Mouse (Mus musculus) adrenal gland, postnatal 36 days (tissue): ENCODE data around the gene Sfxn5. TPM values are rescaled to one million over a fixed set of nuclear protein-coding genes. Genes with fewer than 3 reads are reported as not detected.

ENCODE experiments used
- DNase-seq, 2 experiments: peaks; one replicate each; pipeline ENCODE4 v3.0.0; 2021; ENCODE audit warnings: mixed read lengths in 1 of 2
- total RNA-seq, 2 experiments: library from RNA; stranded (reverse); gene quantifications; 2 replicates each; pipeline ENCODE4 v1.2.3; 2021

The Sfxn5 gene
- total RNA-seq, 2 experiments from 2014 or later, result 19.9 to 20.5 TPM

GRCm38 (mm10) chr6:85366387-85366786 lies 33.2 kb upstream of the Sfxn5 start:
- peak; percentile 56 to 66 for DNase-seq

GRCm38 (mm10) chr6:85364439-85364838 lies 31.2 kb upstream of the Sfxn5 start:
- no peak for DNase-seq

- peak; percentile 43 to 57 for DNase-seq
Measured at GRCm38 (mm10) chr6:85363906-85364260, 30.7 kb upstream of the Sfxn5 start.

- no peak for DNase-seq
Measured at GRCm38 (mm10) chr6:85363231-85363905, 30.1 kb upstream of the Sfxn5 start.

- DNase-seq, result no peak
Measured at GRCm38 (mm10) chr6:85362610-85363009, 29.4 kb upstream of the Sfxn5 start.

- no peak for DNase-seq
Measured at GRCm38 (mm10) chr6:85360311-85360710, 27.1 kb upstream of the Sfxn5 start.

- DNase-seq, result no peak
Measured at GRCm38 (mm10) chr6:85358877-85359276, 25.7 kb upstream of the Sfxn5 start.

GRCm38 (mm10) chr6:85356682-85357465 lies 23.7 kb upstream of the Sfxn5 start:
- no peak for DNase-seq

- no peak for DNase-seq
Measured at GRCm38 (mm10) chr6:85355753-85356152, 22.5 kb upstream of the Sfxn5 start.

GRCm38 (mm10) chr6:85354709-85355108 lies 21.5 kb upstream of the Sfxn5 start:
- DNase-seq, result no peak

GRCm38 (mm10) chr6:85353706-85354105 lies 20.5 kb upstream of the Sfxn5 start:
- no peak for DNase-seq

- no peak for DNase-seq
Measured at GRCm38 (mm10) chr6:85350157-85350556, 16.9 kb upstream of the Sfxn5 start.

GRCm38 (mm10) chr6:85349246-85349645 lies 16.0 kb upstream of the Sfxn5 start:
- DNase-seq, result peak; percentile 86 to 87

- peak in 1 of 2 experiments; percentile 48 for DNase-seq
Measured at GRCm38 (mm10) chr6:85348133-85348532, 14.9 kb upstream of the Sfxn5 start.

GRCm38 (mm10) chr6:85346028-85346634 lies 12.9 kb upstream of the Sfxn5 start:
- DNase-seq, result peak; percentile 86 to 90

- DNase-seq, result no peak
Measured at GRCm38 (mm10) chr6:85344929-85345328, 11.7 kb upstream of the Sfxn5 start.

- DNase-seq, result no peak
Measured at GRCm38 (mm10) chr6:85343027-85343426, 9.8 kb upstream of the Sfxn5 start.

GRCm38 (mm10) chr6:85341814-85342501 lies 8.7 kb upstream of the Sfxn5 start:
- DNase-seq, result no peak

- DNase-seq, result no peak
Measured at GRCm38 (mm10) chr6:85340184-85340583, 7.0 kb upstream of the Sfxn5 start.

GRCm38 (mm10) chr6:85339273-85339901 lies 6.2 kb upstream of the Sfxn5 start:
- DNase-seq, result peak; percentile 52 to 75

GRCm38 (mm10) chr6:85336944-85337343 lies 3.7 kb upstream of the Sfxn5 start:
- peak in 1 of 2 experiments; percentile 52 for DNase-seq

- DNase-seq, result no peak
Measured at GRCm38 (mm10) chr6:85335352-85335751, 2.1 kb upstream of the Sfxn5 start.
